Mouse (Mus musculus) right cerebral cortex, postnatal 10 days (tissue): Measurements from ENCODE around the gene Zfp65.
"Not testable (repeated sequence)": the region's sequence is repeated elsewhere in the genome, so short reads cannot be mapped to it uniquely, and the experiment has no call there.

Experiments used
- DNase-seq, 2 experiments: peaks; one replicate each; pipeline ENCODE4 v3.0.0; 2021; ENCODE audit warnings: low spot score in 2 of 2

Zfp65 gene

DNA sequence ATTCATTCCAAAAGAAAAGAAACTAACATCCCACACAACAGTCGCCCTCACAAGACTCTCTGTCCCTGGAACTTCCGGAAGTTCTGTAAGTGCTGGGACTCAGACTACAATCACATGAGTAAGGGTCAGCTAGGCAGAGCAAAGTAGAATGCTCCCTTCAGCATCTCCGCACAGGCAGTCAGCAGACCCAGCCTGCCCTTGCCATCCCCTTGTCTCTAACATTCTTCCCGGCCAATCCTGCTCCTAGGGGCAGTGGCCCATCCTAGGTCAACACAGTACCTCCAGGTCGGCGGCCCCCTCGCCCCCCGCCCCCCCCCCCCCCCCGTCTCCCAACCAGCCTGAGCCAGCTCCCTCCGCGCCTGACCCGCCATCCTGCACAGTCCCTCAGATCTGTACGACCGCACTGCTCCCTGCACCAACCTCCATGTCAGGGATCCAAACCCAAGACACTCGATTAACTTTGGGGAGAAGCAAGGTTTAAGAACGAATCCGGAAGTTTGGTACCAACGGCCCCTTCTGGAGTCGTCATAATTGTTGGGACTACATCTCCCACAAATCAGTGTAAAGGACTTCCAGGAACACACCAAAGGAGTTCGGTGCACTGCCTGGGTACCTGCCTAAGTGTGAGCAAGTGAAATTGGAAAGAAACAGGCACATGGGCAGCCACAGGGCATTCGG is at the start of gene Zfp65:
TSS of gene Zfp65 (minus strand) at position 533 of the 678 bp plus-strand sequence.
- DNase-seq, result peak; percentile 69 to 83

DNA sequence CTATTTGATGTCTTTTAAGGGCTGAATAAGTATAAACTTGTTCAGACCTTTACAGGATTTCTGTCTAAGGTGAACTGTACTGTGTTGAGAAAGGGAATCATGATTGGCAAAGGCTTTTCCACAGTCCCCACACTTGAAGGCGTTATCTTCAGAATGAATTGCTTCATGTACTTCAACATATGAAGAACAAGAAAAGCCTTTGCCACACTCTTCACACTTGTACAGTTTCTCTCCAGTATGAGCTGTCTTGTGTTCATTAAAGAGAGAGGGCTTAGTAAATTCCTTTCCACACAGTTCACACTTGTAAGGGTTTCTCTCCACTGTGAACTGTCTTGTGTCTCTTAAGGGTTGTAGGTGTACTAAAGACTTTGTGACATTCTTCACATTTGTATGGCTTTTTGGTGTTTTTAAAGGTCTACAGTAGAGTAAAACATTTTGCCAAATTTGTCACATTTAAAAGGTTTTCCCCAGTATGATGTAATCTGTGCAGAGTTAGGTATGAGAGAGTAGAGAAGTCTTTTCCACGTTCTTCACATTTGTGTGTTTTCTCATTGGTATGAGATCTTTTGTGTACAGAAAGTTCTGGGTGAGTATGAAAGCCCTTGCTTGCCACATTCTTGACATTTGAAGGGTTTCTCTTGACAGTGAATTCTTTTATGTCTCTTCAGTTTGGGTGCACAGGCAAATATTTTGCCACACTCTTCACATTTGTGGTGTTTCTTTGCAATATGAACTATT is 34.2 kb upstream of the Zfp65 start:
- no peak for DNase-seq

DNA sequence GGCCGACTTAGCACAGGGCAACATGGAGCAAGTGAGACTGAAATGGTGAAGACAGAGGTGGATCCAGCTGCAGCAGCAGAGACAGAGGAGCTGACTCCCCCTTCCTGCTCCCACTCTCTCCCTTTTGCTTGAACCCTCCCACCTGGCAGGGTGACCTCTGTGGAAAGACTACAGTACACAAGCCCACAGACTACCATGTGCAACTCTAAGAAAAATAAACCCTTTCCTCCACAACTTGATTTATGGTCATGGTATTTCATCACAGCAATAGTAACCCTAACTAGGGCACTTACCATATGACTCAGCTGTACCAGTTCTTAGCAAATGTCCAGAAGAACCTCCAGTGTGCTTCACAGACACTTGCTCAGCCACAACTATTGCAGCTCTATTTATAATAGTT is 31.0 kb upstream of the Zfp65 start:
- DNase-seq, result no peak

DNA sequence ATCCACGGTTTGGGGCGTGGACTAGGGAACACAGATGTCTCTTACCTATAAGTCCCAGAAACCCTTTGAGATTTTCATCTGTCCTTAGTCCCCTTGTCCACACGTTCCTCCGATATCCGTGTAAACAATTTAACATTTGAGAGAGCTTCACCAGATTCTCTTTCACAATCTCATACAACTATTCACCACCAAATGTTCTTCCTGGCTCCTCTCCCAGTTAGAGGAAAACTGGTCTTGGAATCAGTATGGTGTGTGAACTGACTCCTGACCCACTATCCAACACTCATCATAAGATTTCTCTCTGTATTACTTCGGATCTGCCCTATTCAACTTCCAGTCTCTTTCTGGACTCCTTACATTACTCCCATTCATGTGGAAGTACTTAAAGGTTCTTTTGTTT is 26.8 kb upstream of the Zfp65 start:
- DNase-seq, result no peak

DNA sequence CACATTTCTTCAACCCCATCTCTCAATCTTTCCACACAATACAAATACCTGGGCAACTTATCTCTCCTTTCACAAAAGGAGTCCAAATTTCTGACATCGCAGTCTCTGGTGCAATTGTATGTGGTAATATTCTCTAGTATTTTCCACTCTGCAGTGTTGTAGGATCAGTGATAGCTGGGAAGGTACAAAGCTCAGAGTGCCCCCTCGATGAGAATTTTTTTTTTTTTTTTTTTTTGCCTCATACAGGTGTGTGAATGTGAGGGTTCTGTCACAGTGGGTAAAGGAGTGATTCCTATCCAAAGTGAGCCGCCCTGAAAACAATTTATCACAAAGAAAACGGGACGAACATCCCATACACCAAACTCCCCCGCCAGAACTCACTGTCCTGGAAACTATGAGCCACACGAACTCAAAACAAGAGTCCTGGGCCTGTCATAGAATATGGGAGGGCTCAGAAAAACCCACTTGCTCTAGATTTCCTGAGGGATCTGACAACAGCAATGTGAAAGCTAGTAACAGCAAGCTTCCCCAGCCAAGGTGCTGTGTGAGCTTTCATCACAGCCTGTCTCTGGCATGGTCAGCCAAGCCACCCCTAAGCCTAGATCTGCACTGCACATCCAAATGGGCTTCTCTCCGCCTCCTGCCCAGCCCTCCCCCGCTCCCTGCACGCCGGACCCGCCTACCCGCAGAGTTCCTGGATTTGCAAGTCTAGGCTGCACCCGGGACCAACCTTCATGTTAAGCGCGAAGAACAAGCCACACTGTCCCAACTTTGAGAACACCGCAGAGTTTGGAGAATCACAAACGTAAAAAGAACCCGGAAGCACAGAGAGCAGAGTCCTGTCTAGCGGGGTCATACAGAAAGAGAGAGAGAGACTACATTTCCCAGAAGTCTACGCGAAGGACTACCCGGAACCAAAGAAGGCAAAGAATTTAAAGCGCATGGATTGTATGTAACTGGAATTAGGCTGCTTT is 25.6 kb upstream of the Zfp65 start, which contains the start of gene Zfp85:
TSS of gene Zfp85 (minus strand) at position 896 of the 974 bp plus-strand sequence.
- peak; percentile 51 to 62 for DNase-seq

DNA sequence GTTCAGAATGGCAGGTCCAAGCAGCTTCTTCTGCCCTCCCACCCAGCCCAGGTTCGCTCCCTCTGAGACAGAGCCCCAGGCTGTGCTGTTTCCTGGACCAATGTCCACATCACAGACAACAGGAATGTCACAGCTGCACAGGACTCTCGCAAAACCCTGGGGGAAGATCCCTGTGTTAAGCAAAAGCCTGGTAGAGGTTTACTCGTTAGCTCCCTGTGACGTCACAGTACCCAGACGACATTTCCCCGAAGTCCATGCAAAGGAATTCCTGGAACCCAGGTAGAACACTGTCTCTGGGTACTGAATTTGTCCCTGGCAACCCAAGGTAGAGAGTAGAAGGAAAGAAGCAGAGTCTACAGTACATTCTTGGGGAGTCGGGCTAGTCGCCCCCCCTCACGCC is 14.9 kb upstream of the Zfp65 start:
- DNase-seq, result no peak

DNA sequence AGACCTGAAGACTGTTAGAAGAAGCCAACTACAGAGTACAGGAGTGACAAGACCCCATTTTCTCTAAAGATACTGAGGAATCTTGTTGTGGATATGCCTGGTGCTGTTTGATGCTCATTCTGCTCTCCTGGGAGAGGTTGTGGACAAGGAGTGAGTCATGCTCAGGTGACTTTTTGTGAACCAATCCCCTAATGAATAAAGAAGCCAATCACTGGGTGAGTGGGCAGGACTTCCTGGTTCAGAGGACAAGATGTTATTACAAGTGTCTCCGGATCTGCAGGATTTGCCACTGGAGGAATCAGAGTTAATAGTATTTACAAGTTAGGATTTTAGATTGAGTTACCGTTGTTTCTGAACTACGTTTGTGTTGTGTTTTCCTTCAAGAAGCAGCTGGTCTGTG is 14.0 kb upstream of the Zfp65 start:
- no peak for DNase-seq

DNA sequence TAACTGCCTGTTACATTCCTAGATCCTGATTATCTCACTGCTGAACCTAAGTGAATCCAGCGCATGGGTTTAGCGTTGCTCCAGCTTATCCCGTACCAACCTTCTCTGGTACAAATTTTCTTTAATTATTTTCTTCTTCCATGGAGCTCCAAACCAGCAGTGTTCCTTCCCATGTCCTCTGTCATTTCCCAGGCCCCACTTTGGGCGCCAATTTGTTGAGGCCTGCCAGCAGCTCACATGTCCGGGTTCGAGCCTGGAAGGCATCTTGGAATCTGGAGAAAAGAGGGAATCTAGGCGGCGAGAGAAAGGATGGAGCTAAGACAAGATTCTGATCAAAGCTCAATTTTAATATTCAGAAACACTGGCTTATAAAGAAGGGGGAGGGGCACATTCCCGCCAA is 5.4 kb upstream of the Zfp65 start:
- not testable (repeated sequence) for DNase-seq

DNA sequence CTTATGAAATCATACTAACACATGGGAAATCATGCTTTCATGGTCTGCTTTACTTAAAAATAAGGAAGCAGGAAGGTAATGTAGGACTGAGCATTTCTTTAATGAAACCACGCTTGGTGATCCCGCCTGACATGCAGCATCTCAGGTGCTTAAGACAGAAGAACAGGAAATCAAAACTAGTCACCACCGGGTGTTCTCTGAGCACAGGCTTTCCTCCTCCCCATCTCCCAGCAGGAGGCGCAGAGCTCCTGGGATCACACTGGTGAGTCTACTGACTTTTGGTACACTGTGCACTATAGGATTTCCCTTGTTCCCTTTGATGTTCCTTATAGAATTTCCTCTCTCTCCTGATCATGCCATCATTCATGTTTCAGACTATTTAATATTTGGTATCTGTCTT is 468 bp upstream of the Zfp65 start:
- DNase-seq, result peak; percentile 50 to 53

DNA sequence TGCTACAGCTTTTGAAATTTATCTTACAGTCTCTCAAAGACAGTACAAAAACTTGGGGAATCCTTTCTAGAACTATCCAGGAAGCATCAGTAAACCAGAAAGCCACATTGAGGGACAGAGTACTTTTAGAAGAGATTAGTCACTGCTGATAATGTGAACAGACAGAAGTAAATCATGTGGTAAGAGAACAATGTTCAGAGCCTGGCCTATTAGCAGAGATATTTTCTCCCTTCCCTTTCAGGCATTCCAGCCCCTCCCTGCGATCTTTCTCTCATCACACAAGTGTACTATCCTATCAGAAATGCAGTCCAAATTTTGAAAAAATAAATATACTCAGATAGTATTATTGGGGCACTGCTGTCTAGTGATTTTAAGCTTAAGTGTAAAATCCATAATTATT is 867 bp downstream of the Zfp65 start:
- no peak for DNase-seq

DNA sequence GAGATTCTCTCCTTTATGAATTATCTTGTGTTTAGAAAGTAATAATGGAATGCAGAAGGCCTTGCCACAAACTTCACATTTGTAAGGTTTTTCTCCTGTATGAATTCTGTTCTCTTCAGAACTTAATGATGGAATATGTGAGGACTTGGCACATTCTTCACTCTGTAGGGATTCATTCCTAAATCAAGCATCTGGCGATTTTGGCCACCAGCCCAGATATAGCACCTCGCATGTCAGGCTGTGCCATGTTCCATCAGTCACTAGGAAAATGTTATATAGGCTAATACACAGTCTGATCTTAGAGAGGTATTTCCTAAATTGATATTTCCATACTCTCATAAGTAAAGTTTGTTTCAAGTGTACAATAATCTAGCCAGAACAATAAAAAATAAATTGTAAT is 3.6 kb downstream of the Zfp65 start:
- DNase-seq, result peak; percentile 39 to 43

DNA sequence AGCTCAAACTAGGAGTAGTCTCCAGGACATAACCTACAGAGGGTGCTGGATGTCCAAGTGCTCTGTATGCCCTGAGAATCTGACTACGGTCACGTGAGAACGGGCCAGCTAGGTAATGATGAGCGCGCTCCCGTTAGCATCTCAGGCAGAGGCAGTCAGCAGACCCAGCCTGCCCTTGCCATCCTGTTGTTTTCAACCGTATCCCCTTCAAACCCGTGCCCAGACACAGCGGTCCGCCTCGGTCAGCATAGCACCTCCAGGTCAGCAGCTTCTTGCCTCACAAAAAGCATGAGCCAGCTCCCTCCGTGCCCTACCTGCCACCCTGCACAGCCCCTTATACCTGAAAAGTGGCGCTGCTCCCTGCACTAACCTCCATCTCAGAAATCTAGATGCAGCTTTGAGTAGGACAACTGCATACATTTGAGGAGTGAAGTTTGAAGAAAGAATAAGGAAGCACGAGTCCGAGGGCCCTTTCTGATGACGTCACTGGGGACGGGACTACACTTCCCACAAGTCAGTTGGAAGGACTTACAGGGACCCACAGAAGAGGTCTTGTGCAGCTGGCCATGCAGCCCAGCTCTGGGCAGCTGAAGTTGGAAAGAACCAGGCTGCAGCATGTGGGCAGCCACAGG is 5.0 kb downstream of the Zfp65 start:
- DNase-seq, result peak; percentile 94 to 95

DNA sequence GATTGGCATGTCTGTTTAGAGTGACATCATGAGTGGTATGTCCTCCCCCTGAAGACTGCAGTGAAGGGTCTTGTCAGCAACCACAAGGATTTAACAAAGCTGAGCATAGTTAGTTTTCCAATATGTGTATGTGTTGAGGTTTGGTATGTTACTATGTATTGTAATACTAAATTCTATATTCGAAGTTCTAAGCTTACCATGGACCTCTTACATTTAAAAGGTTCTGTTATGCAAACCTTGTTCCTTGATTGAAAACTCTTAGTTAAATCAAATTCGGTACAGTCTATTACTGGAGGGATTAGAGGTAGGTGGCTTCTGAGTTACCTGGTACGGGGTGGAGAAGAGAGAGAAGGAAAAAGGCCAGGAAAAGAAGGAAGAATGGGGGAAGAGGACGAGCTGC is 42.0 kb downstream of the Zfp65 start, which contains the start of gene Zfp738:
TSS of gene Zfp738 (minus strand) at position 101 of the 400 bp plus-strand sequence.
- no peak for DNase-seq

DNA sequence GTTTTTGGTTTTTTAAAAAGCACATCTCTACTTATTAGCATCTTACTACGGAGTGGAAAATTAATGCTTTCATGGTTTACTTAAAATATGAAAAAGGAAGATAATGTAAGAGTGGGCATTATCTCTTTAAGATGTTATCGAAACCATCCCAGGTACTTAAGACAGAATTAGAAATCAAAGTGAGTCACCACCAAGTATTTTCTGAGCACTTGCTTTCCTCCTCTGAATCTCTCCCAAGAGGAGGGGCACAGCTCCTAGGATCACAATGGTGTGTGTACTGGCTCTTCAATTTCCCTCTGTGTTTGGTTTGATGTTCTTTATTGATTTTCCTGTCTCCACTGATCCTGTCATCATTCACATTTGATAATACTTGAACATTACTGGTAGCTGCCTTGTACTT is 45.1 kb downstream of the Zfp65 start:
- DNase-seq, result not testable (repeated sequence)

DNA sequence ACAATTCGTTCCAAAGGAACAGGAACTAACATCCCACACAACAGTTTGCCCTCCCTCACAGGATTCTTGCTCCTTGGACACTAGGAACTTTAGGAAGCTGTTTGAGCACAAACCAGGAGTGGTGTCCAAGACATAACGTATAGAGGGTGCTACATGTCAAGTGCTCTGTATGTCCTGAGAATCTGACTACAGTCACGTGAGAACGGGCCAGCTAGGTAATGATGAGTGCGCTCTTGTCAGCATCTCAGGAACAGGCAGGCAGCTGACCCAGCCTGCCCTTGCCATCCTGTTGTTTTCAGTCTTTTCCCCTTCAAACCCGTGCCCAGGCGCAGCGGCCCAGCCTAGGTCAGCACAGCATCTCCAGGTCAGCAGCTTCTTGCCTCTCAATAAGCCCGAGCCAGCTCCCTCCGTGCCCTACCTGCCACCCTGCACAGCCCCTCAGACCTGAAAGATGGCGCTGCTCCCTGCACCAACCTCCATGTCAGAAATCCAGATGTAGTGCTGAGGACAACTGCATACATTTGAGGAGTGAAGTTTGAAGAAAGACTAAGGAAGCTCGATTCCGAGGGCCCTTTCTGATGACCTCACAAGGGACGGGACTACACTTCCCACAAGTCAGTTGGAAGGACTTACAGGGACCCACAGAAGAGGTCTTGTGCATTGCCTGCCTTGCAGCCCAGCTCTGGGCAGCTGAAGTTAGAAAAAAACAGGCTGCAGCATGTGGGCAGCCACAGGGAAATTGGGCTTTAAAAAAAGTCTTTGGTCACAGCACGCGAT is 45.8 kb downstream of the Zfp65 start:
- peak; percentile 88 to 94 for DNase-seq

DNA sequence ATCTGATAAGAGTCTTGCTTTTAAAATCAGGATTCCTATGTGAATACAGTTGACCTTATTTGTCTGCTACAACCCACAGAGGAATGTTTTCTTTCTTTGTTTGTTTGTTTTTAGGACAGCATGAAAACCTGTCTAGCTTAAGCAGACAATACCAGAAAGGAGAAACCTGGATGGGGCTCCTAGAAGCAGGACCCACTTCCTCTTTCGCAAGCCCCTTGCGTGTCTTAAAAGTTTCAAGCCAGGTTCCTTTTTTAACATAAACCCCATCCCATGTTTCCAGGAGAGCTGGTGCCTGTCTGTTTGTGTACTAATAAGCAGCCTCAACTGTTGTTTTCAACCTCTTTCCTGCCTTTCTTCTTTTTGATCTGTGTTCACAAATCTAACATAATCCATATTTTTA is 54.1 kb downstream of the Zfp65 start:
- no peak for DNase-seq
